Mouse (Mus musculus) activated CD4-positive, CD25-positive, alpha-beta regulatory T cell, adult 9 weeks (primary cell): ENCODE measurements around the gene Mdm1. TPM values are rescaled to one million over a fixed set of nuclear protein-coding genes. Genes with fewer than 3 reads are reported as not detected.

ENCODE experiments used
- polyA plus RNA-seq: library from polyadenylated mRNA; unstranded; fragments of 100-300 nt; shearing (Covaris generic); gene quantifications from one replicate; pipeline ENCODE4 v1.2.1, GENCODE M21; 2017

Gene Mdm1
- polyA plus RNA-seq: 13.6 TPM

GRCm38 (mm10) chr10:118141018-118141883 lies at the start of gene Mdm1:
Gene Mdm1, plus strand, starts transcription at chr10:118141811.

GRCm38 (mm10) chr10:118204642-118205041 lies 63.0 kb downstream of the Mdm1 start, which contains the start of gene Il22:
Gene Il22, plus strand, starts transcription at chr10:118204942.

Other genes with a start within 250 kb of the Mdm1 start
- gene Il22, start 63.1 kb downstream of the Mdm1 start, polyA plus RNA-seq: not detected
- gene Gm32717, start 99.0 kb downstream of the Mdm1 start, polyA plus RNA-seq: not detected
- not detected for gene Gm32802, start 116.9 kb downstream of the Mdm1 start, polyA plus RNA-seq
- gene Iltifb, start 153.2 kb downstream of the Mdm1 start, polyA plus RNA-seq: not detected
- gene Gm9040, start 185.2 kb downstream of the Mdm1 start, polyA plus RNA-seq: not detected
- not detected for gene Gm9044, start 190.6 kb downstream of the Mdm1 start, polyA plus RNA-seq
- not detected for gene Gm9045, start 196.0 kb downstream of the Mdm1 start, polyA plus RNA-seq
- not detected for gene Gm9046, start 201.4 kb downstream of the Mdm1 start, polyA plus RNA-seq
- gene Gm9048, start 206.9 kb downstream of the Mdm1 start, polyA plus RNA-seq: not detected
- gene Gm9049, start 212.3 kb downstream of the Mdm1 start, polyA plus RNA-seq: not detected